Mouse (Mus musculus) bone marrow macrophage, adult 2 months (primary cell): ENCODE measurements at regions not wholly inside any gene's neighbourhood (a gene's known extent, or its start where the extent isn't known, plus 50 kb on each side); places are given as distances from the start of the nearest gene placed in this dataset.

Source experiments
- H3K27ac ChIP-seq: 2 replicates; pipeline ENCODE4 v1.5.1; 2012; ENCODE audit warnings: low read depth, low read length; ENCODE audit not compliant: insufficient read depth
- H3K4me1 ChIP-seq: 2 replicates; pipeline ENCODE4 v1.6.1; 2012; ENCODE audit warnings: low read length; ENCODE audit not compliant: control insufficient read depth, insufficient read depth
- H3K4me3 ChIP-seq: 2 replicates; pipeline ENCODE4 v1.5.1; 2012; ENCODE audit warnings: mild to moderate bottlenecking, low read length, moderate library complexity; ENCODE audit not compliant: insufficient read depth
- CTCF ChIP-seq: IDR thresholded peaks from 2 replicates; pipeline ENCODE4 v1.5.1; 2012; ENCODE audit warnings: low read depth, mild to moderate bottlenecking, low read length, moderate library complexity
- POLR2A ChIP-seq: IDR thresholded peaks from 2 replicates; pipeline ENCODE4 v1.6.1; 2012; ENCODE audit warnings: mild to moderate bottlenecking, low read depth, low read length, borderline replicate concordance

DNA sequence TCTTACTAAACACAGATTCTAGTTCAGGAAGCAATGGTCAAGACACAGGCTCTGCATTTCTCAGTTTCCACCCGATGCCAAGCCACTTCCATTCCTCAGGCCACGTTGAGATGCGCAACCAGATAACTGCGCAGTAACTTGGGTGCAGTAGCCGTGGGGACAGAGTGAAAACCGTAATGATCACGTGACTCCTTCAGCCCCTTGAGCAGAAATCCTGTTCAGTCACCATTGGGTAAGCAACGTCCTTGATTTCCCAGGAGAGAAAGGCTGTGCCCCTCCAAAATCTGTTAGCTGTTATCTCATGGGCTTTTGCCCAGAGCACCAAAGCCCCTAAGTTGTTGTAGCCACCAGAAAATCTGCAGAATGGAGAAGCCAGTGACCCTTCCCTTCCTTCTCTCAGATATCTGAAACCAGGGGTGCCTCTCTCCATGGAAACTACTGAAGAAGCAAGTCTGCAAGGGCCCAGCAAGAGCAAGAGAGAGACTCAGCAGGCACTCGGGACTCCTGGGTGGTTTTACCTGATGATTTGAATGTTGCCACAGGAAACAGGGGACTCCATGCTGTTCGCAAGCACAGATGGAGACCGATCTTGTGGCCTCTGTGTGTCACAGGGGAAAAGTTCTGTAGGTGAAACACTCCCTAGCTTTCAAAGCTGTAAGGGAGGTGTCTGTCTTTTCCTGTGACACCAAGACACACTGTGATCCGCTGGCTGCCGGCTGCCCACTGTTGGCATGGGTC is 126.7 kb downstream of the Lmo4 start:
- H3K4me3 ChIP-seq: no peak overlapping the region
- TF ChIP-seq CTCF (no peak), POLR2A (no peak)

DNA sequence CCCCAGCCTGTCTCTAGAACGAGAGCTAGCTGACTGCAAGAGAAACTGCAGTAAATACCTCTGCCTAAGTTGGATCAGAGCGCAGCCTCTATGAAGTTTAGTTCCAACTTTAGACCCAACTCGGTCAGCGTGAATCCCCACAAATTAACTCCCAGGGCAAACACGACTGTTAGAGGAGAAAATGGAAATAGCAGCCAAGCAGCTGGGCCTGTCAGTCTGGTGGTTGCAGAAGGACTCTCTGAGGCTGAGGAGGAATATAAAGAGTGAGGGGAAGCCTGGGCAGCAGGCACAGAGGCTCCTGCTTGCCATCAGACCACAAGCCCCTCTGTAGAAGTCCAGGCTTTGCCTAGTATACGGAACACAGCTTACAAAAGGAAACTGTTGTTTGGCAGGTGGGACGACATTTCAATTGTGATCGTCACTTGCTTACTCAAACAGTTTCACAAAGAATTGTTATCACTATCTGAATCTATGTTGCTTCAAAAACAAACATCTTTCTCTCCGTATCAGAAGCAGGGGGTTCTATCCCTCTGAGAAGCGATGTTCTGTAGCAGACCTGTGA is 135.0 kb downstream of the Lmo4 start:
- Histone ChIP-seq H3K27ac (no peak overlapping the region), H3K4me3 (no peak overlapping the region), H3K4me1 (no peaks in the 10 kb centered on the region)
- no peak for TF ChIP-seq CTCF
- TF ChIP-seq POLR2A: no peak

More for the DNA sequence above, 126.7 kb downstream of the Lmo4 start:
- H3K4me1 ChIP-seq: no peaks in the 10 kb centered on the region
- no peak overlapping the region for H3K27ac ChIP-seq

DNA sequence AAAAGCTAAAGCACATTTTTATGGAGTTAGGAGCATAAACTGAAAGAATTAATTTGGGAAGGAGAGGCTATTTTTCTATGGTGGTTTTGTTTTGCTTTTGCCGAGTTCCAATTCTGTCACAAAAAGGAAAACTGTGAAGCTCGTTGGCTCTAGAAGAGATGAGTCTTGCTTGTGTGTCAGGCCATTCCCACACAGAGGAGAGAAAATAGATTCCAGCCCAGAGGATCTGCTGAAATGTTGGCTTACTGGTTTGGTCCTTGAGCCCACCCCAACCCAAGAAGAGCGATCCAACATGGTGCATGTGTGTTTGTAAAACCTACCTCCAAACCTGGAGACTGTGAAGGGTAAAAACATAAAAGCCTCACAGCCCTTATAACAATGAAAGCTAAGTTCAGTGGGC is 138.0 kb downstream of the Lmo4 start:
- TF ChIP-seq POLR2A (no peak), CTCF (no peak)
- Histone ChIP-seq H3K27ac (no peak overlapping the region), H3K4me3 (no peak overlapping the region), H3K4me1 (no peaks in the 10 kb centered on the region)

DNA sequence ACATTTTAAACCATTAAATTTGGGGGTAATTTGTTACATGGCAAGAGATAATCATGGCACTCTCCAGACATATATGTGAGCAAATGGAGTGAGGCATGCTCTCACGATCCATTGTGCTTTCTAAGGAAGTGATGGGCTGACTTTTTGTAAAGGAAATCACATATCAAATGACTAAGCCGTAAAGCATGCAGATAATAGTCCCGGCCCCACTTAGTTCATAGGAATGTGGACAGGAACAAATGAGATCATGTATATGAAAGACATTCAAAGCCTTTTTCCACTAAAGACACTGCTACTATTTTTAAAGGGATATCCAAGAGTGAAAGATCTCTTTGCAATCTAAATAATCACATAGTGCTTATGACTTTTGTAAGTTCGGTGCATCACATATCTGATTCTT is 146.9 kb downstream of the Lmo4 start:
- TF ChIP-seq CTCF (no peak), POLR2A (no peak)
- H3K4me1 ChIP-seq: no peaks in the 10 kb centered on the region
- no peak overlapping the region for H3K27ac ChIP-seq

DNA sequence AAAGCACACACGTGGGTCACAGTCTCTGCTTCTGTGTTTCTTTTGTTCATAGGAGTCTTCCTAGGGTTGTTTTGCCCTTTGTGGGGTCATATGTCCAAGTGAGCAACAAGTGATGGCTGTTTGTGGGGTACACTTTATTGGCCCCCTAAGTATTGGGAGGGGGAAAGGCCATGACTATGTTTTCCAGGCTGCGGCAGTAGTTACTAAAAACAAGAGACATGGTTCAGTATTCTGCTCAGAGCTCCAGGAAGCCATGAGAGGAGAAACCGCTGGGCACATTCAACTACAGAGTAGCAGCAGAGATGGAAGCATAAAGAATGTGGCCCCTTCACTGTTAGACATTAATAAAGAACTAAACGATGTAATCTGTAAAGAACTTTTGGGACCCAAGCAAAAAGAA is 154.7 kb downstream of the Lmo4 start:
- Histone ChIP-seq H3K4me3 (no peak overlapping the region), H3K27ac (no peak overlapping the region), H3K4me1 (peaks cover 4% of the 10 kb centered on the region; the same call in 1 of the 2 replicates)
- no peak for TF ChIP-seq POLR2A

More for the DNA sequence above, 146.9 kb downstream of the Lmo4 start:
- H3K4me3 ChIP-seq: no peak overlapping the region

DNA sequence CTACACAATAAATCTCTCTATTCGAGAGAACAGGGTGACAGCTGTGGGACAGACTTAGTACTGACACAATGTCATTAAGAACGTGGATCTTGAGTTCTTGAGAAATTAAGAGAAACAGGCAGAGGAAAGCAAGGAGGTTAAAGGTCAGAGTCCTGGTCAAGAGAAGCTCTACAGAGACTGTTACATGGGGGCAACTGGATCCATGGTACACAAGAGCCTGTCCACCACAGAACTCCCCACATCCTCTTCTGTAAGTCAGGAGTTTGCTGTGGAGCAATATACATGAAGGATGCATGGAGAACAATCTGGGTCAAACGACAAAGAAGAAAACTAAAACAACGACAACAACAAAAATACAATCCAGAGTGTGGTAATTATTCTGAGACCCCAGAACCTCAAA is 155.8 kb downstream of the Lmo4 start:
- peaks cover 9% of the 10 kb centered on the region for H3K4me1 ChIP-seq
- no peak overlapping the region for H3K4me3 ChIP-seq
- TF ChIP-seq POLR2A: no peak
- TF ChIP-seq CTCF: no peak
- H3K27ac ChIP-seq: no peak overlapping the region

DNA sequence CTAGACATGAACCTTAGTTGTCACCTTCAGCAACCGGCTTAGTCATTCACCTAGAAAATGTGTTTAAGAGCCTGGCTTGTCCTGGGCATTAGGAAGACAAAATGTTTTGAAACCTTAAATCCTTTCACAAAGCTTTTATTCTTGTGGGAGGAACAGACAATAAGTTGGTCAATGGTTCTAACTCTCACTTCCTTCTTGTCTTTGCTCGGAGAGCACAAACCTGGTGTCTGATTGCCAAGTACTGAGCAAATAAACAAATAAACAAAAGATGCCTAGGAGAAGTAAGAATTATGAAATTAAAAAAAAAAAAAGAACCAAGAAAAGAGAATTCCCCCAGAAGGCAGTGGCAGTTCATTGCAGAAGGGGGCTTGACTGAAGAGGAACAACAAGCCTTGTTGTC is 160.7 kb downstream of the Lmo4 start:
- H3K4me3 ChIP-seq: no peak overlapping the region
- H3K27ac ChIP-seq: no peak overlapping the region
- peaks cover 20% of the 10 kb centered on the region for H3K4me1 ChIP-seq
- TF ChIP-seq CTCF (no peak), POLR2A (no peak)

DNA sequence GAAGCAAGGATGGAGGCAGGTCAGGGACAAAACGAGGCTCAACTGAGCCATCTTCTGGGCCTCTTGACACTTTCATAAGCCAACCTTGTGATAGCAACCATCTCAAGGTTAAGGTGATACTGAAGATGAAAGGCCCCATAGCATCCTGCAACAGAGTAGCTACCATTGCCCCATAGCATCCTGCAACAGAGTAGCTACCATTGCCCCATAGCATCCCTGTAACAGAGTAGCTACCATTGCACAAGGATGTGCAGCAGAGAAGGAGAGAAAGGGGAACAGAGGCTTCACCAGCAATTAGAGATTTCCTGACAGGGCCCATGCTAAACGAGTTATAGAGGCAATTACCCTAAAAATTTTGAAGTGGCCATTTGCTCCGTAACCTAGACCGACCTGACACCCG is 163.2 kb downstream of the Lmo4 start:
- peaks cover 21% of the 10 kb centered on the region for H3K4me1 ChIP-seq
- H3K27ac ChIP-seq: no peak overlapping the region
- TF ChIP-seq CTCF (no peak), POLR2A (no peak)
- no peak overlapping the region for H3K4me3 ChIP-seq

DNA sequence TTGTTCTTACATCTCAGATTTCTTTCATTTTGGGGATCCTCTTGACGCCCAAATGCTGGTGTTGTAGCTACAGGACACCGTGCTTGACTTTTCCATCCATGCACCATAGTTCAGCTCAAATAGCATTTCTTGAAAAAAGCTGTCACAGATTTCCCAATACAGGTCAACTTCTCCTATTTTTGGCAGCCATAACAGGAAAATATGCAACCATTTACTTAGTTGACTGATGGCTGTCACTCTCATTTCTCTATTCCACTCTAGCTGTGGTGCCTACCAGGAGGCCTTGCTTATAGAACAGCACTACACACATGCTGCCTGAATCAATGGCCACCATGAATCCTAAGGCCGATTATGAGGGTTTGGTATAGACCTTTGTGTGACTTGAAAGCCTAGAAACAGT is 165.5 kb downstream of the Lmo4 start:
- no peak overlapping the region for H3K4me3 ChIP-seq
- peak overlapping the region; percentile 27; the same call in 1 of the 2 replicates for H3K27ac ChIP-seq
- H3K4me1 ChIP-seq: peaks cover 17% of the 10 kb centered on the region
- TF ChIP-seq CTCF (no peak), POLR2A (no peak)

DNA sequence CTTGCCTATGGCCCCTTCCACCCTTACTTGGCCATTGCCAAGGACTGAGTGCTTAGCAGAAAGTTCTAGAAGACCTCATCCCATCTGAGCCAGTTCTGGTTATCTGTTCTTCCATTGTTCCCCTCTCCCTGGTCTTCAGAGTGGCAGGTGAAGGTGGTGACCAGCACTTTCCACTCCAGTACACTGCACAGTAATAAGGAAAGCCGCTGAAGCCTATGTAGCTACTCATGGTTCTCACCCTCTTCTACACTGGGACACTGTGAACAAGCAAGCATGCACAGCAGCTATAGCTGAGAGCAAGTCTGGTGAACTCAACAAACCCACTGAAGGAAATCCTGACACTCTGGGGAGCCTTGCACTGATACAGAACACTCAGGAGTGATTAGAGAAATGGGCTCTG is 175.4 kb downstream of the Lmo4 start:
- TF ChIP-seq POLR2A: no peak
- no peak for TF ChIP-seq CTCF
- Histone ChIP-seq H3K4me1 (no peaks in the 10 kb centered on the region), H3K4me3 (no peak overlapping the region), H3K27ac (no peak overlapping the region)
